Mouse (Mus musculus): ENCODE data around the gene Cox8a.
A peak's percentile ranks its signal among the peaks of the same experiment; 100 is the strongest.

Gene Cox8a

DNA sequence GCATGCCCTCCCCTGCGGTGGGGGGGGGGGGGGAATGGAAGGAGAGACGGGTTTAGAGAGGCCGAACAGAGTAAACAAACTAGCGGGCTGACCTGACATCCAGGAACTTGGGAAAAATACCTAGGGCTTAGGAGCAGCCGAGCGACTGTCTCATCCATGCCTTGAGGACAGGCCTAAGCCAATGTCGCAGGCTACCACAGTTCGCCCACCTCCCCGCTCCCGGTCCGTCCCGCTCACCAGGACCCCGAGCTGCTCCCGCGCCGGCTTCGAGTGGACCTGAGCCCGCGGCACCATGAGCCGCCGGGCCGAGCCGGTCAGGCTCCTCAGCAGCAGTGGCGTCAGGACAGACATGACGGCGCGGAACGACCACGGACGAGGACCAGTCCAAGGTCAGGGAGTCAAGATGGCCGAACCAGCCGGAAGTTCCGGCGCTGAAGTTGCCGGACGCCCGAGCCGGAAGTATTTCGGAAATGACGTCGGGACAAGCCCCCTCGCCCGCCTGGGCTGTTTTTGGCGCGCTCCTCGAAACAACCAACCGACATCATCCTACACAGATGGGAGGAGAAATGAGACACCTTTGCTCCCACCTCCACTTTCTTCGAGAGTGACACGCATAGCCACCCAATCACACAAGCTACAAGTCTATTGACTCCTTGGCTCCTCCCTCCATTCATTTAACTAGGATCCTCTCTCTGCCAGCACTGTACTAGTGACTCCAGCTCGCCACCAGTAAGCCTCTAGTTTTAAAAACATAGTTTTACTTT is at the start of gene Cox8a:
TSS of gene Cox8a (minus strand) at position 455 of the 764 bp plus-strand sequence.
- peak; percentile 95 to 99 for DNase-seq

DNA sequence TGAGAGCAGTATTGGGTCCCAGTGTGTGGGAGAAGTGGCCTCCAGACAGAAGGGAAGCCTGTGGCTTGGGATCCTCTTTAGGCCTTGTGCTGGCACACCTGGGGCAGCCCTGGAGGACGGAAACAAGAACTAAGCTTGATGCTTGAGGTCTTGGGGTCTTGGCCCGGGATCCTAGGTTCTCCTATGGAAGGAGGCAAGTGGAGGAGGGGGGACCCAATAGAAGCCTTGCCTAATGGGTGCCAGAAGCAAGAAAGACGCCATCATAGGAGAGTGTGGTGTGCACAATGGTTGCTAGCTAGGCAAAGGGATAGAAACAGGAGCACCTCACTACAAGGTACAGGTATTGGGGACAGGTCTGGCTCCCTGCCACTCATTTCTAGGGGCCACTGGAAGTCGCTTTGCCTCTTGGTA is 49.0 kb upstream of the Cox8a start:
- DNase-seq = peak in 1 of 2 experiments; percentile 31

DNA sequence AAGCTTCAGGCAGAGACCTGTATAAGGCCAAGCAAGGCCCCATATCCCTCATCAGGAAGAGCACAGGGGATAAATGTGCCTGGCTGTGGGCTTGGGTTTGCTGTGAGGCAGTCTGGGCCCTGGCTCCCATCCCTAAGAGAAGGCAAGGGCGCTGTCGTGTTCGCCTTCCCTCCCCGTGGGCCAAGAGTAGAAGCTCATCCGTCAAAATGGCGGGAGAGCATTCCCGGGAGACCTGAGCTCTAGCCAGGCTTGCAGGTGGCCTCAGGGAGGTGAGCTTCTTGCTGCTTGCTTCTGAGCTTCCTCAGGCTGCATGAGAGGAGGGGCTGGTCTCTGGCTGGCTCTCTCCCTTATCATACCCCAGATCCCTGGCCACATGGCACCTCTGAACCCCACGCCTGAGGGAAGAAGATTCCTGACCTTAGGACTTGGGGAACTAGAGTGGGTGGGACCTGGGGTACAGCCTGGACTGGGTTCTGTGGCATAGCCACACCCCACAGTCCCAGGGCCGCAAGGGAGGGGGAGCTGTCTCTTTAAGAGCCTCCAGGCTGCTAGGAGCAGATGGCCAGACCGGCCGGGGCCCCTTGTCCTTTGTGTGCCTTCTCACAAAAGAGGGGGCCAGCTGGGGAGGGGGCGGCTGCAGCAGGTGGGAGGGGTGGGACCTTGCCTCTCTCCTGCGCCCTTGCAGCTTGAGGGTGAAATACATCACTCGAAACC is 48.2 kb upstream of the Cox8a start:
- peak; percentile 46 to 49 for DNase-seq

DNA sequence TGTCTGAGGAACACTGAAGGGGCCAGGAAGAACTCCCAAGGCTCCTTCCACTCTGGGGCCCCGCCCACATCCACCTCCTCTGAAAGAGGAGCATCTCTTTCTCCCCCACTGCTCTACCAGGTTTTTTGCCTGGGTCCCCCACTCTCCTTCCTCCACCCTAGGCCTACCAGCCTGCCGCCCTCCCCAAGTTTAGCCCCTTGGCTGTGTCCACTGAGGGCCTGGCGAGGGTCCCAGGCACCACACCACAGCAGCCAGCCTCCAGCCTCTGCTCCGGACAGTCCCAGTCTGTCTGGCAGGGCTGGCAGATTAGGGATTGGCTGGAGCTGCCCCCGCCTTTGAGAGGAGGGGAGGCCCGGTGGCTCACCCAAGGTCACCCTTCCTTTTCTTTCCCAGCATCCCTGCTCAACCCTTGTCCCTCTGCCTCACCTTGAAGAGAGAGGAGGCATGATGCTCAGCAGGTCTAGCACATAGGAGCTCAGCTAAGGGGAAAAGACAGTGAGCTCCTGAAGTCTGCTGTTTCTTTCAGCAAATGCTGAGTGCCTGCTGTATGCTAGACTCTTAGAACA is 47.4 kb upstream of the Cox8a start:
- DNase-seq = peak; percentile 22 to 36

DNA sequence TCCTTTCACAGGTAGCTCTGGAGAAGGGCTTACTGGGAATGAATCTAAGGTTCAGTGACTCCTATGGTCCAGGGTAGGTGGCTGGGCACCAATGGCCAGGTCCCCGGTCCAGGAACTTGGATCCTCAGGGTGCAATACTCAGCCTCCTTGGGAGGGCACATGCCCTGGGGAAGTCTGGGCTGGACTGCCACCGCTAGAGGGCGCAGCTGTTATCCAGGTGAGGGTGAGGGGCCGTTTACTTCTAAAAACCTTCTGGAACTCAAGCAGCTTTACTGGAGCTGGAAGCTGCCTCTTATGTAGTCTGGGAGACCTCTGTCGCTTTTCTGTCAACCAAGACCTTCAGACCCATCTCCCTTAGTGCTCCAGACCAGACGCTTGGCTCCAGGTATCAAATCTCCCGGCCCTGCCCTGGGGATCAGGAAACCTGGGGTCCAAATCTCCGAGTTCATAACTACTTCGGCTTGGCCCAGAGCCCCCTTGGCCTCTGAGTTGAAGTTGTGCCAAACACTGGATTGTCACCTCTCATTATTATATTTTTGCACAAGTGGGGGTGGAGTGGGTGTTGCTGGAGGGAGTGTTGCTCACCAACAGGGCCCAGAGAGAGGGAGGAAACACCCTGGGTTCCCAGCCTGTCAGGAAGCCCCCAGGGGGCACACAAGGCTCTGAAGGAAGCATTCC is 46.8 kb upstream of the Cox8a start:
- DNase-seq = peak; percentile 82 to 87

DNA sequence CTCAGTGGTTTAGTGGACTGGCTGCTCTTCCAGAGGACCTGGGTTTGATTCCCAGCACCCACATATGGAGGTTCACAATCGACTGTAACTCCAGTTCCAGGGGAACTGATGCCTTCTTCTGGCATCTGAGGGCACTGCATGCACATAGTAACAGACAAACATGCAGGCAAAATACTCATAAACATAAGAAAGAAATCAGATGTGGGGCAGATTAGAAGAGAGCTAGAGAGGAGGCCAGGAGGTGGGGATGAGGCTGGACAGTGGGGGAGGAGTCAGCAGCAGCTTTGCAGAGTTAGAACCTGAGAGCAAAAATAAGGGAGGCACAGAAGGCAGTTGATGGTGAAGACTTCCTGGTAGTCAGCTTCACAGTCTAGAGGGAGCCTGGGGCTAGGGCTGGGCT is 45.2 kb upstream of the Cox8a start:
- DNase-seq = no peak

DNA sequence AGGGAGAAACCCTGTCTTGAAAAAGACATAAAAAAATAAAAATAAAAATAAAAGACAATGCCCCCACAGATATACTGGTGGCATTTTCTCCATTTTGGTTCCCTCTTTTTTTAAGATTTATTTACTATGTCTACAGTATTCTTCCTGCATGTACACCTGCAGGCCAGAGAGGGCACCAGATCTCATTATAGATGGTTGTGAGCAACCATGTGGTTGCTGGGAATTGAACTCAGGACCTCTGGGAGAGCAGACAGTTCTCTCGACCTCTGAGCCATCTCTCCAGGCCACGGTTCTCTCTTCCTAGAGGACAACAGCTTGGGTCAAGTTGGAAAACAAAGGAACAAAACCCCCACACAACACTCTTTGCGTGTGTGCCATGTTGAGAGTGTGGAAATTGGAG is 44.5 kb upstream of the Cox8a start:
- DNase-seq = no peak

DNA sequence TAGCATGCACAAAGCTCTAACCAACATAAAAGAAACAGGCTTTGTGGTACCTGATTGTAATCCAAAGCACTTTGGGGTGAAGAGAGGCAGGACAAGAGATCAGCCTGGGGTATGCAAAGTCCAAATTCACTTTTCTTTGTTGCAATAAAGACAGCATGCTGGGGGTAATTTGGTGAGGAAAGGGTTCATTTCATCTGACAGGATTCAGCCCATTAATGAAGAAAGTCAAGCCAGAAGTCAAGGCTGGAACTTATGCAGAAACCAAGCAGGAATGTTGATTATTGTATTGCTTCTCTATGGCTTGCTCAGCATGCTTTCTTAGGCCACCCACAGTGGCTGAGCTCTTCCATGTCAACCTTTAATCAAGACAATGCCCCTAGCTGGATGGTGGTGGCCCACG is 44.1 kb upstream of the Cox8a start:
- no peak for DNase-seq

DNA sequence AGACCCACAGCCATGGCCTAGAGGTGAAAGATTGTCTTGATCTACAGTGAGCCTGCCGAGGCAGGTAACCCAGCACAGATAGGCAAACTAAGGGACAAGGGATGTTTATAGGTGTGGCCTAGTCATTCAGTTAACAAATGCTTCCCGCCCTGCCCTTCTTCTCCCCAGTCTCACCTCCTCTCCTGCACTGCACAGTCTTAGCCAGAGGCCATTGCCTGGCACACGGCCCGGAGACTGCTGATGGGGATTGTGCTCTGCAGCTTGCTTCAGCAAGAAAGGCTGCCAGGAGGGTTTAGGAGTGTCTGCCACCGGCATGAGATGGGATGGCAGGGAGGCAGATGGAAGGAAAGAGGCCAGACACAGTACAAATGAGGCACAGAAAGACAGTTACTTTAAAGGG is 40.5 kb upstream of the Cox8a start:
- DNase-seq = peak in 1 of 2 experiments; percentile 44

DNA sequence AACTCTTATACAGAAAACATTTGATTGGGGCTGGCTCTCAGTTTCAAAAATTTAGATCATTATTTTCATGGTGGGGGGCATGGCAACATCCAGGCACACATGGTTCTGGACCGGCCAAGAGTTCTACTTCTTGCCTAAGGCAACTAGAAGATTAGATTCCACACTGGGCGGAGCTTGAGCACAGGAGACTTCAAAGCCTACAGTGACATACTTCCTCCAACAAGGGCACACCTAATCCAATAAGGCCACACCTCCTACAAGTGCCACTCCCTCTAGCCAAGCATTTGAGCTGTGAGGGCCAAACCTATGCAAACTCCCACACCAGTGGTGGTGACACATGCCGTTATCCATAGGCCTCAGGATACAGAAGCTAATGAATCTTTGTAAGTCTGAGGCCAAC is 28.6 kb upstream of the Cox8a start:
- DNase-seq = no peak

DNA sequence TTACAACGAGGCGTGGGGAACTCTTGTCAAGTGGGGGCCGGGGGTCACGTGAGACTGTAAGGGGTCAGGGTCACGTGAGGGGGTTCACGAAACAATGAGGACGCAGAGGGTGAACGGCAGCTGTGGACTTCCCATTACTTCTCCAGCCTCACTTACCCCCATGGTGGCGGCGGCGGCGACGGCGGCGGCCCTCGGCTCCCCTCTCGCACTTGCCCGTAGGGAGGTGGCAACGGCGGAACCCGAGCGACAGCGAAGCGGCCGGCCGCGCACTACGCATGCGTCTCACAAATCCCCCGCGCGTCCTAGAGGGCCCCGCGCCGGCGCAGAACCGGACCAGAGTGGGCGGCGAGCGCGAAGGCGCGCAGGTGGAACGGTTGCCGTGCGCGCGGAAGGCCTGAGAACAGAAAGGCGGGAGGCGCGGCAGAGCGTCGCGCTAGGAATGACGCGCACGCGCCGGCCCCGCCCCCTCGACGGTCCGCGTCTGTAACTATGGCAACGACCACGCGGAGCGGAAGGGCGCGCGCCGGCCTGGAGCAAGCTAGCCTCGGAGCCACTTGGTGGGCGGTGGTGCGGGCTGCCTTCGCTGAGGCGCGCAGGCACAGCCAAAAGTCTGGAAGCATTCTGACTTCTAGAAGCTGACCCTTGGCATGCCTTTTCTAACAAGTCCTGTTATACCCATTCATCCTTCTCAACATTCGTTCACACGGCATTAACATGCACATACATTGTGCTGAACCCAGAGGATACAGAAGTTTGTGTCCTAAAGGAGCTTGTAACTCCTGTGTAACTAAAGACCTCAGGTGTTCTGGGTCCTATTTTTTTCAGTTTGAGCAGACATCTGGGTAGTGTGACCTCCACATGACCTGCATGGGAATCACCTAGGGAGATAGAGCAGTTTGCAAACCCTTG is 23.6 kb upstream of the Cox8a start, which contains the start of gene Naa40:
TSS of gene Naa40 (minus strand) at position 402 of the 909 bp plus-strand sequence.
- DNase-seq = peak; percentile 92 to 96

DNA sequence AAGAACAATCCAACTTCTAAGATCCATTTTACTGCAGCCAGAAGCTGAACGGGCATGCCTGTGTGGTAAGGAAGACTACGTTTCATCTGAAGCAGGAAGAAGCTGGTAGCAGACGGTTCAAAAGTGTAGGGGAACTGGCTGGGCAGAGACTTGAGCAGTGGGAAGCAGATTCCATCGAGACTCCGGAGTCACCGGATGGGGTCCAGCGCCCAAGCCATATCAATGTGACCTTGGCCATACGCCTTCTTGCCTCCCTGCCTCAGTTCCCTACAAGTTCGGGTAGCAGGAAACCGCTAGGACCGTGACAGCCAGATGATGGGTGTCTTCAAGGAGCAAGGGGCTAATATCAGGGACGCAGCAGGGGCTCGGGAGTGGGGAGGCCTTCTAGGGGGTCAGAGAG is 22.9 kb upstream of the Cox8a start:
- peak in 1 of 2 experiments; percentile 41 for DNase-seq

DNA sequence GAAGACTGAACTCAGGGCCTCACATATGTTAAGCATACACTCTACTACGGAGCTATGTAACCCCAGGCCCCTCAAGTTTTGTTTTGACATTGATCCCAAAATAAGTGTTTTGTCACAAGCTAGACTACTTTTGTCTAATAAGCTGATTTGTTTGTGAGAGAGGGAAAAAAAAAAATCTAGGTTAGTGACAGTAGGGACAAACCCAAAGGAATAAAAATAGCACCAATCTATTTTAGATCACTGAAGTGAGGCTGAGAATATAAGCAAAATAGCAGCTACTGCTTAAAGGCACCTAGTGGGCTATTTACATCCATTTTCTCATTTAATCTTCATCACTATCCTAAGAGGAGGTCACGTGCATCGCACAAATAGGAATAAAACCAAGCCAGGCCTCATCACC is 22.2 kb upstream of the Cox8a start:
- DNase-seq = no peak

DNA sequence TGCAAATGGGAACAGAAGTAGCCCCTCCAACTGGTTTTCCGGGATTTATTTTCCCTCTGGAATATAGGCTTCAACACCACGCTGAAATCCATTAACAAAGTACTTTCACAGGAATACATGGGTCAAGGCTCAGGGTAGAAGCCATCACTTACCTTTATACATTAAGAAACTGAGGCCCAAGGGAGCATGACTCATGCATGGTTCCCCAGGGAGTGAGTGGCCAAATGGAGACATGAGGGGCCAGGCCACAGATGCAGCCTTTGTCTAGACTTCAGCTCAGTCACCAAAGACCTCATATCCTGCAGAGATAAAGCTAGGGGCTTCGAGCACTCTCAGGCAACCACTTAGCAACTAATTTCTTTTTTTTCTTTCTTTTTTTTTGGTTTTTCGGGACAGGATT is 19.3 kb upstream of the Cox8a start:
- DNase-seq = no peak

DNA sequence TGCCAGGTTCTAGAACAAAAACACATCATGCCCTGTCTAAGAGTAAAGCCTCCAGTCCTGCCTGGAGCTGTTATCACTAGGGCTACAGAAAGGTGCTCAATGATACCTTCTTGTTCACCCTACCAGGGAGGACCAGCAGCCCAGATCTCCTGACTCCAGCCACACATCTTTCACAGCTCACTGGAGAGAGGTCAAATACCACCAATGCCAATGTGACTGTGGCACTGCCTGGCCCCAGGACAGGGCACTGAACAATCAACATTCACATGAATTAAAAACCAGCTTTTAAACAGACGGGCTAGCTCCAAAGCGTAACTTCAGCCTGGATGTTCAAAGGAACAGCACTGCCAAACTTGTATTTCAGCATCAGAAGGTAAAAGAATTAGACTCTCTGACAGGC is 18.6 kb upstream of the Cox8a start:
- DNase-seq = no peak

DNA sequence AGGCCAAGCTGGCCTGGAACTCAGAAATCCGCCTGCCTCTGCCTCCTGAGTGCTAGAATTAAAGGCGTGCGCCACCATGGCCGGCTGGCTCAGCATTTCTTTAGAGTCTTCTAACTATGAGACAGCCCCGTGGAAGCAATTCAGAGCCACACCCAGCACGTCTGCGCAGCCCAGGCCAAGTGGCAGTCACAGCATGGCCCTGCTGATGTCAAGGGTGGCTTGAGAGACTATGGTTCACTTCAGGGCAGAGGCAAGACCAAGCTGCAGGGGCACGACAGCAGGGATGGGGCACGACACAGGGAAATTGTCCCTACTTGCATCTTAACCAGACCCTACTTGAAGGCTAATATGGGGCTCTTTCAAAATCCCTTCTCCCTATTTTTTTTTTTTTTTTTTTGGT is 18.0 kb upstream of the Cox8a start:
- DNase-seq = no peak

DNA sequence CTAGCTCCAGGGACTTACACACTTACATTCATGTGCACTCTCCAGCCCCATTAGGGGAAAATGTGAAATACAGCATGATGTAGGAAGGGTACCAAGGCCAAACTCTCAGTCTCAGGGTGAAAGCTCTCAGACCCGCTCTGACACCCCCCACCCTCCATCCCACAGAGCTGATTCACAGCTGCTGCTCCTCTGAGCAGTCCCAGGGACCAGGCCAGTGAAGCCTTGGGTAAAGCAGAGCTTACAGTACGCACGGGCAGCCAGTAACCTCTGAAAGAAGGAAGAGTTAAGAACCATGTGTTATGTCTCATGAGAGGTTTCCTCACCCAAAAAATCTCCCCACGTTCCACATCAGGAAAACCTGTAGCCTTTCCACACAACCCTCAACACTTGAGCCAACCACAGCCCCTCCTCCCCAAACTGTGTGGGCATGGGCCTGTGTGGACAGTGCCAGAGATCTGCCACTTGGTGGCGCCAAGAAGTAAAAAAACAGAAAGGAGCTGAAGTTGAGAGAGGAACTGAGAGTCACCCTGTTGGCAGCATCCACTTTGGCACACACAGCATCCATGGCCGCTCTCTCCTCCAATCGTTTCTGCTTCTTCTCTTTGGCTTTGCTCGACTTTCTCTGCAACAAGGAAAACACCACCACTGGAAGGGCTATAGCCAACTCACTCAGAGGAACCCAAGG is 17.3 kb upstream of the Cox8a start:
- DNase-seq = peak; percentile 79 to 84

DNA sequence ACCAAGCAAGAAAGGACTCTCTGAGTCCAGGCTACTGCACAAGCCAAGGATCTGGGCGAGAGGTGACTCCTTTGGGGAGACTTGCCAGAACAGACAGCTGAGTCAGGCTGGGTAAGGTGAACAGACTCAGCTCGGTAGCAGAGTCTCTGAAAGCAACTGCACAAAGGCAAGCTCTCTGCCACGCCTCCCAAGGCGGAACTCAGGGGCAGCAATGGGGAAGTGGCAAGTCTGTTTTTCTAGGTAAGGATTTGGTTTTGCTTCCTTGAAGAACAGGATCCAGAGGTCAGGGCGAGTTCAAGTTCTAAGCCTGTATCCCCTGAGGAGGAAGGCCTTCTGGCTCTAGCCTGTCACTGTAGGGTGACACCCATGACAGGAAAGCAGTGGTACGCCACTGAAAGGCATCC is 9.1 kb upstream of the Cox8a start:
- DNase-seq = no peak

DNA sequence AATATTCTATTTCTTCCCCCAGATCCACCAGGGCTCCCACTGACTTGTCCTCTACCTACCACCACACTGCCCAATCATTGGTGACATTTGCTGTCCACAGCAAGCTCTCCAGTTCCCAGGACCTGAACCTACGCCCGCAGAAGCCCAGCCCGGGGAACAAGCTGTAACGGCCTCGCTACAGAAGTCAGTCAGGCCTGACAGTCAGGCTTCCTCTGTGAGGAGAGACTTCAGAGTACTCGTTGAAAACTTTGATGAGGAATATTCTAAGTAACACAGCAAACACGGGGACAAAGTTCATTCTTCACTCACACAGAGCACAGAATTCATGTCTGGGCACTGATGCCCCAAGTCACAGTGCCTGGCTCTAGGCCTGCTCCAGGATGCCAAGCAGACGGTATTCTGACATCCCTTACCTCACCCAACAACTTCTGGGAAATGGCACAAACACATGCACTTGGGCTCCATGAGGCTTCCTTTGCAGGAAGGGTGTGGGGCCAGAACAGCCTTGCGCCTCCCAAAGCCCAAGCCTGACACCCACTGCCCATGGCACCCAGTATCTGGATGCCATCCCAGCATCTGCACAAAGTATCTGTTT is 7.8 kb upstream of the Cox8a start:
- no peak for DNase-seq

DNA sequence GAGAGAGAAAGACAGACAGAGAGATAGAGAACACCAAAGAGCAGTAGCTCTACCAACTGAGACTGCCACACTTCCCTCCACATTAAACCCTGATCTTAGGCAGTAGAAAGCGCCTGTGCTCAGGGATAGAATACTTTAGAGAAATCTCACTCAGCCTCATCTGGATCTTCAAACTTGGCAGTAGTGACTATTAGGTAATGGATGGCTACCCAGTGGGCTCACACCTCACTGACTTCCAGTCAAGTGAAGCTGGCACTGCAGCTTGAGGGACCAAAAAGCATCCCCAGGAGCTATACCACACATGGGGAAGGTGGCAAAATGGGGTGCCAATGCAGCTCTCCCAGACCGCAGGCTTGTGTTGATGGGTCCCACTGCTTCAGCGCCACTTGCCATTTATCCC is 6.8 kb upstream of the Cox8a start:
- no peak for DNase-seq

DNA sequence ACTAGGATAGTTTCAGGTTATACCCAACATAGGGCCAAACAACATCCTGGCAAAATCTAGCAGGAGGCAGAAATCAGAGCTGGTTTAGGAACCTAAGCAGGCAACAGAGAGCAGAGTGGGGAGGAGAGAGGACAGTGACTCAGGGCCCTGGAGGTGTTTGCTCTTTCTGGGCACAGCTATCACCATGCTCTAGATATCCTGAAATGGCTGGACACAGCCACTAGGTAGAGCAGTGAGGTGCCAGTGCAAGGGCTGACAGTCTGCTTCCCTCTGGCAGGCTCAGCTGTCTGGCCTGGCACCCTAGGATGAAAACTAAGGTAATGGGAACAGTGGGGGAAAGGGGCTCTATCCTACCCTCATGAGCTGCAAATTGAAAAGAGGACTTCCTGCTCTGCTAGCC is 6.1 kb upstream of the Cox8a start:
- no peak for DNase-seq

Data from cerebellum, adult 18-20 months (tissue).